Mouse (Mus musculus) heart, postnatal 0 days (tissue): ENCODE measurements around the gene Myo19.

Experiments used
- CTCF ChIP-seq: IDR thresholded peaks from 2 replicates; pipeline ENCODE4 v1.5.1; 2016; ENCODE audit warnings: antibody characterized with exemption, control low read depth, low read depth
- EP300 ChIP-seq: IDR thresholded peaks from 2 replicates; pipeline ENCODE4 v1.6.1; 2016; ENCODE audit warnings: antibody characterized with exemption, low read depth

DNA sequence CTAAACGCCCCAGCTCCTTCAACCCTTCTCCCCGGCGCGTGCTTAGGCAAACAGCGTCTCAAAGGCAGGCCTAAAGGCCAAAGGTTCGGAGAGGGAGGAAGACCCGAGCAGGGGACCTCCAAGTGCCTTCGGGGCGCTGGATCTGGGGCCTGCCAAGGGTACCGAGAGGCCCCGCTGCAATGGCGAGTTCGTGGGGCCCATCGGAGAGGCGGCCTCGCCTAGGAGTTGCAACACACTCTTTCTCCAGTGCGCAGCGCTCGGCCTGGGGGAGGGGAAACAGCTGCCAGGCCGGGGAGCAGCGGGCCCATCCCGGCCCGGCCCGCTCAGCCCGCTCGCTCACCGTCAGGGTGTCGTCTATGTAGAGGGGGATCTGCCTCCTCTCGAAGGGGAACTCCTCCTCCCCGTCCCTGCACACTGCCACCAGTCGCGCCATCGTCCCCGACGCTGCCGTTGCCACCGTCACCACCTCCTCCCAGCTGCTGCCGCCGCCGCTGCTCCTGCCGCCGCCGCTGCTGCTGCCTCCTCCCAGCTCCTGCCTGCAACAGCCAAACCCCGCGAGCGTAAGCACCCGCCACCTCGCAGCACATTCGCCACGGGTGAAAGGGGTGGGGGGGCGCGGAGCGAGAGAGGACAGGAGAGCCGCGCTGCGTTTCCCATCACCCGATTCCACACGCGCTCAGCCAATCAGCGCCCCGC, 10.3 kb upstream of the Myo19 start:
- TF ChIP-seq CTCF = no peak
- peak; percentile 9; the same call in 1 of the 2 replicates for TF ChIP-seq EP300
